Mouse (Mus musculus): ENCODE results near the gene Olfr222. TPM values are rescaled to one million over a fixed set of nuclear protein-coding genes. Genes with fewer than 3 reads are reported as not detected.
"Not testable (repeated sequence)": the region's sequence is repeated elsewhere in the genome, so short reads cannot be mapped to it uniquely, and the experiment has no call there.

Olfr222 gene
- polyA plus RNA-seq (2012; ENCODE audit: insufficient read depth, insufficient read length, low replicate concordance, missing spikeins), result not detected in 2 replicates

DNA sequence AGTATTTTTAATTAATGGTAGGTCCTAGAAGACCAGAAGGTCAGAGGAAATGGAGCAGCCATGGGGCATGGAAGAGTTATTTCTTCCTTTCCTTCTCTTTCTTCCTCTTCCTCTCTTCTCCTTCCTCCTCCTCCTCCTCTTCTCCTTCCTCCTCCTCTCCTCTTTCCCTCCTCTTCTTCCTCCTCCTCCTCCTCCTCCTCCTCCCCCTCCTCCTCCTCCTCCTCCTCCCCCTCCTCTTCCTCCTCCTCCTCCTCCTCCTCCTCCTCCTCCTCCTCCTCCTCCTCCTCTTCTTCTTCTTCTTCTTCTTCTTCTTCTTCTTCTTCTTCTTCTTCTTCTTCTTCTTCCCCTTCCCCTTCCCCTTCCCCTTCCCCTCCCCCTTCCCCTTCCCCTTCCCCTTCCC lies at the start of gene Olfr222:
Gene Olfr222, minus strand, starts transcription at position 101 of the 400 bp plus-strand sequence.
- H3K4me1 ChIP-seq (ENCODE audit: control insufficient read depth, insufficient read depth, low read length); H3K27ac ChIP-seq (ENCODE audit: insufficient read depth, low read depth, low read length); H3K4me3 ChIP-seq (ENCODE audit: insufficient read depth, low read depth, low read length): not testable (repeated sequence)

DNA sequence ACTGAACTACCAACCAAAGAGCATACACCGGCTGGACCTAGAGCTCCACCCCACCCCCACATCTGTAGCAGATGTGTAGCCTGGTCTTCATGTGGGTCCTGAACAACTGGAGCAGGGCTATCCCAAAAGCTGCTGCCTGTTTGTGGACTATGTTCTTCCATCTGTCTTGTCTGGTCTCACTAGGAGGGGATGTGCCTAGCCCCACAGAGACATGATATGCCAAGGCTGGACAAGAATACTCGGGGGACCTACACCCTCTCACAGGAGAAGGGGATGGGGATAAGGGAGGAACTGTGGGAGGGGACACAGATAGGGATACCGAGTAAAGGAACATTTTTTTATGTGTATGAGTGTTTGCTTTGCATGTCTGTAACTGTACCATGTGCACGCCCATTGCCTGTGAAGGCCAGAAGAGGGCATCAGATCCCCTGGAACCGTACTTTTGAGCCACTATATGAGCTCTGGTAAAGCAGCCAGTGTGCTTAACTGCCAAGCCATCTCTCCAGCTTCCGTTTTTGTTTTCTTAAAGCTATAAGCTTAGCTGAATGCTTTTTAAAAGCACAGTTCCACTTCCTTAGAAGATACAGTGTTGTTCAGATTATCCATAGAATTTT lies 48.1 kb upstream of the Olfr222 start:
- Histone ChIP-seq H3K27ac (ENCODE audit: insufficient read depth, low read depth, low read length) (no peak overlapping the region), H3K4me3 (ENCODE audit: insufficient read depth, low read depth, low read length) (no peak overlapping the region), H3K4me1 (ENCODE audit: control insufficient read depth, insufficient read depth, low read length) (no peaks in the 10 kb centered on the region)
- TF ChIP-seq CTCF (IDR thresholded peaks at IDR 0.05; ENCODE audit: insufficient read depth, low read depth, low read length), result no peak
- 26% methylated on average over 6 of the region's 6 CpGs for WGBS

DNA sequence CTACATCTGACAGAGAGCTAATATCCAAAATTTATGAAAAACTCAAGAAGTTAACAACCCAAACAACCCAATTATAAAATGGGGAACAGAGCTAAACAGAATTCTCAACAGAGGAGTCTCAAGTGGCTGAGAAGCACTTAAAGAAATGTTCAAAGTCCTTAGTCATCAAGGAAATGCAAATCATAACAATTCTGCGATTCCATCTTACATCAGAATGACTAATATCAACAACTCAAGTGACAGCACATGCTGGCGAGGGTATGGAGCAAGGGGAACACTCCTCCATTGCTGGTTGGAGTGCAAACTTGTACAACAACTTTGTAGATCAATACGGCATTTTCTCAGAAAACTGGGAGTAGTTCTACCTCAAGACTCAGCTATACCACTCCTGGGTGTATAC lies 46.2 kb upstream of the Olfr222 start:
- WGBS, result 76% methylated on average over 3 of the region's 3 CpGs
- Histone ChIP-seq H3K27ac (ENCODE audit: insufficient read depth, low read depth, low read length) (no peak overlapping the region), H3K4me3 (ENCODE audit: insufficient read depth, low read depth, low read length) (no peak overlapping the region), H3K4me1 (ENCODE audit: control insufficient read depth, insufficient read depth, low read length) (no peaks in the 10 kb centered on the region)
- TF ChIP-seq POLR2A (IDR thresholded peaks at IDR 0.05; ENCODE audit: insufficient read depth, low read depth, low read length), result no peak

DNA sequence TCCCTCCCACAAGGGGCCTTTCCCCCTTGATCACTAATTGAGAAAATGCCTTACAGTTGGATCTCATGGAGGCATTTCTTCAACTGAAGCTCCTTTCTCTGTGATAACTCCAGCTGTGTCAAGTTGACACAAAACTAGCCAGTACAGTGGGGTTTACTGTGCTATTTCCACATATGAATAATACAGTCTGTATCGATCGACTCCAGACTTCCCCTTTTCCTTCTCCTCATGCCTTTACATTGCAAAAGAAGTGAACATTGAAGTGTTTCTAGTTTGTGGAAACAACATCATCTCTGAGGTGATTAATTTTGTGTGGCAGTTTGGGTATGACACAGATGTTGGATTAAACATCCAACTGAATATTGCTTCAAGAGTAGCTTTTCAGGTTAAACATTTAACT lies 41.0 kb upstream of the Olfr222 start:
- H3K27ac ChIP-seq (ENCODE audit: insufficient read depth, low read depth, low read length); H3K4me1 ChIP-seq (ENCODE audit: control insufficient read depth, insufficient read depth, low read length); H3K4me3 ChIP-seq (ENCODE audit: insufficient read depth, low read depth, low read length): not testable (repeated sequence)
- 93% methylated on average over 2 of the region's 2 CpGs for WGBS

DNA sequence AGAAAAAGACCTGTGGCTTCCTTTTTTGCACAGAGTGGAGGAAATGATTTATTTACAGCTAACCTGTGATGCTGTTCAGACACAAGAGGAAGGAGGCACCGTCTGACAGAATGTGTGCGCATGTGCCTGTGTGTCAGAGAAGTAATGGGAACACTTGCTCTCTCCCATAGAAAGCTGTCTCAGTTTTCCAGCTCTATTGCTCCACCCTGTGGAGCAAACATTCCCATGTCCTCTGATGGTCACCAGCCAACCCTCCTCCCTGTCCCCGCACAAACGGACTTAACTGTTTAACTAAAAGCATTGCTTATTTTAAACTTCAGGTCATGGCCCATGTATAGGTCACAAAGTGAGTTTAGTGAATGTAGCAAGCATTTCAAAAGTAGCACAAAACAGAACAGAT lies 38.1 kb upstream of the Olfr222 start:
- H3K4me3 ChIP-seq (ENCODE audit: insufficient read depth, low read depth, low read length), result no peak overlapping the region
- H3K27ac ChIP-seq (ENCODE audit: insufficient read depth, low read depth, low read length), result no peak overlapping the region
- TF ChIP-seq POLR2A (IDR thresholded peaks at IDR 0.05; ENCODE audit: insufficient read depth, low read depth, low read length) (no peak), CTCF (IDR thresholded peaks at IDR 0.05; ENCODE audit: insufficient read depth, low read depth, low read length) (no peak)
- H3K4me1 ChIP-seq (ENCODE audit: control insufficient read depth, insufficient read depth, low read length), result no peaks in the 10 kb centered on the region
- 19% methylated on average over 4 of the region's 4 CpGs for WGBS

DNA sequence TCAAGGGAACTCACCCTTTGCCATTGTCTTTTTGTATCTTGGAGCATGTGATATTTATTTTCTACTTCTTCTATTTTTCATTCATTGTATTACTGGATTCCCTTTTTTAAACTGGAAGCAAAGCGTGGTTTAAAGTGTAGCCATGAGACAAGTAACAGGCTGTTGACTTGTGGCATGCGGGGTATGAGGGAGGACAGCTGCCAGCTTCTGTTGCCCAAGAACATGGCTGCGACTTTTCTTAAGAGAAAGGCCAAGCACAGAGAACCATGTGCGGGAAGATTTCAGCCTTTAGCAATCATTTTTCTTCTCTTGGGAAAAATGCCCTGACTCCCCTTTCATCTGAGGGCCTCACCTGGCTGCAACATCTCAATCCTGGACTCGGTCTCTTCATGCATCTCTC lies 35.6 kb upstream of the Olfr222 start:
- TF ChIP-seq POLR2A (IDR thresholded peaks at IDR 0.05; ENCODE audit: insufficient read depth, low read depth, low read length) (no peak), CTCF (IDR thresholded peaks at IDR 0.05; ENCODE audit: insufficient read depth, low read depth, low read length) (no peak)
- Histone ChIP-seq H3K4me1 (ENCODE audit: control insufficient read depth, insufficient read depth, low read length) (no peaks in the 10 kb centered on the region), H3K4me3 (ENCODE audit: insufficient read depth, low read depth, low read length) (no peak overlapping the region), H3K27ac (ENCODE audit: insufficient read depth, low read depth, low read length) (no peak overlapping the region)
- 89% methylated on average over 5 of the region's 5 CpGs for WGBS

DNA sequence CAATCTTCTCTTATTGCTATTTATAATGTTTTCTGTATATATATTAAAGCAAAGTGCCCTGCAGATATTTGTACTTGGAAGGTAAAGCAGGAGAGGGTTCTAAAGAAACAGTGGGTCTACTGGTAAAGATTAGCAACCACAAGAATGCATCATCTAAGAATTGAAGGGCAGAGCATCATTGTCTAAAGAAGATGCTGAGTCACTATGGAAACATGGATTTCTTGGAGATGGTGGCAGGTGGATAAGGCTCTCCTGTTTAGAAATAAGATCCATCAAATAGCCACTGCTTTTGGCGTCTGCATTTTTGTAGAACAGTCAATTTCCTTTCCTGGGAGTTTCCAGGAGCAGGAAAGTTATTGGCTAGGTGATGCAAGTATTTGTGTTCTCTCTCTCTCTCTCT lies 26.3 kb upstream of the Olfr222 start:
- Histone ChIP-seq H3K4me3 (ENCODE audit: insufficient read depth, low read depth, low read length) (no peak overlapping the region), H3K4me1 (ENCODE audit: control insufficient read depth, insufficient read depth, low read length) (no peaks in the 10 kb centered on the region), H3K27ac (ENCODE audit: insufficient read depth, low read depth, low read length) (no peak overlapping the region)
- no peak for TF ChIP-seq POLR2A (IDR thresholded peaks at IDR 0.05; ENCODE audit: insufficient read depth, low read depth, low read length)
- no peak for TF ChIP-seq CTCF (IDR thresholded peaks at IDR 0.05; ENCODE audit: insufficient read depth, low read depth, low read length)
- WGBS, result 68% methylated on average over 1 of the region's 1 CpGs

DNA sequence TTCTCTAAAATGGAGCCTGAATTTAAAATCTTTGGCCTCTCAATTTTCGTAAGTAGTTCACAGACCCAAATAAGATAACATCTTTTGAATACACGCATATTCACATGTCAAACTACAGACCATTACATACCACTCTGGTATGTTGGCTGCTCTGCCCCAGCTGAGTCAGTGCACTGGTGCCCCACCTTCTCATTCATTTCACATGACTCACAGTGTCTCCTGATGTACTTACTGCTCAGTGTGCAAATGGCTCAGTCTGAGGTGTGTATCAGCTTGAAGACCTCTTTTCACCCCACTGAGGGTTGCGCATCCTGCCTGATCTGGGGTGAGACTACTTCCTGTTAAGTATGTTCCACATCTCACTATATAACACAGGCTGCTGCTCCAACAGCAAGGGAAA lies 24.8 kb upstream of the Olfr222 start:
- WGBS, result 88% methylated on average over 3 of the region's 3 CpGs
- Histone ChIP-seq H3K4me3 (ENCODE audit: insufficient read depth, low read depth, low read length) (no peak overlapping the region), H3K4me1 (ENCODE audit: control insufficient read depth, insufficient read depth, low read length) (no peaks in the 10 kb centered on the region), H3K27ac (ENCODE audit: insufficient read depth, low read depth, low read length) (no peak overlapping the region)
- TF ChIP-seq POLR2A (IDR thresholded peaks at IDR 0.05; ENCODE audit: insufficient read depth, low read depth, low read length) (no peak), CTCF (IDR thresholded peaks at IDR 0.05; ENCODE audit: insufficient read depth, low read depth, low read length) (no peak)

DNA sequence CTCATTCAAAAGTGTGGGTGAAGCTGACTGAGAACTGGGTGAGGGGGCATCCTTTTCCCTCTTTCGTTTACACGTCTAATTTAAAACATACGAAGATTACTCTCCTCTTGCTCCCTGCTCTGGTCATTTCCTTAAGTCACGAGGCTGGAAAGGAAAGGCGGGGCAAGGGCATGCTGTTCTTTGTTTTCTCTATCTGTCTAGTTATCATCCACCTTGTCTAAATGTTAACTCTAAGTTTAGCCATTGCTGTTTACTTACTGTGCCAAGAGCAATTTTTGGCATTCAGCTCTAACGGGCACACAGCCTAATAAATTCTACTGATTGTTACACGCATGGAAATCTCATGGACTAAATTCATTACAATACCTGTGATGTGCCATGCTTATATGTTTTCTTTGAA lies 23.2 kb upstream of the Olfr222 start:
- WGBS, result 63% methylated on average over 7 of the region's 7 CpGs
- Histone ChIP-seq H3K4me3 (ENCODE audit: insufficient read depth, low read depth, low read length) (no peak overlapping the region), H3K4me1 (ENCODE audit: control insufficient read depth, insufficient read depth, low read length) (no peaks in the 10 kb centered on the region), H3K27ac (ENCODE audit: insufficient read depth, low read depth, low read length) (no peak overlapping the region)
- TF ChIP-seq CTCF (IDR thresholded peaks at IDR 0.05; ENCODE audit: insufficient read depth, low read depth, low read length) (no peak), POLR2A (IDR thresholded peaks at IDR 0.05; ENCODE audit: insufficient read depth, low read depth, low read length) (no peak)

DNA sequence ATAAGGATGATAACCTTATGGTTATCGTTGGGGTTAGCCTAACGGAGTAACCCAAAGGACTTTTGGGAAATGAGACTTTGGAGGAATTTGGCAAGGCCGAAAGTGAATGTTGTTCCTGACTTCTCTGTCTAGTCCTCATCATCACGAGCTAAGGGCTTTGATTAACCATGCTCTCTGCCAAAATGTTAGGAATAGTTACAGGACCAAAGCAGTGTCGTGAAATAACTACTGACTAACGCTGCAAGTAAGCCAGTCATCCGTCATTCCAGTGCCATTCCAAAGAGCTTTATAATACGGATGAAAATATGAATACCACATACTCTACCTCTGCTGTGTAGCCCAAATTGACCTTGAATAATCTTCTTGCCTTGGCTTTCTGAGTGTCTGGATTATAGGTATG lies 20.9 kb upstream of the Olfr222 start:
- H3K27ac ChIP-seq (ENCODE audit: insufficient read depth, low read depth, low read length), result no peak overlapping the region
- 90% methylated on average over 8 of the region's 8 CpGs for WGBS
- H3K4me1 ChIP-seq (ENCODE audit: control insufficient read depth, insufficient read depth, low read length), result no peaks in the 10 kb centered on the region
- H3K4me3 ChIP-seq (ENCODE audit: insufficient read depth, low read depth, low read length), result no peak overlapping the region
- TF ChIP-seq CTCF (IDR thresholded peaks at IDR 0.05; ENCODE audit: insufficient read depth, low read depth, low read length) (no peak), POLR2A (IDR thresholded peaks at IDR 0.05; ENCODE audit: insufficient read depth, low read depth, low read length) (no peak)
